Mouse (Mus musculus) limb, embryonic 13.5 days (tissue): Measurements from ENCODE around the gene Sh2d1b1. TPM values are rescaled to one million over a fixed set of nuclear protein-coding genes. Genes with fewer than 3 reads are reported as not detected.

ENCODE experiments used
- ATAC-seq: fragments of 200-750 bp; cut with Nextera tagmentation; 2 replicates; pipeline ENCODE4 v1.8.0; 2017; ENCODE audit warnings: low read depth, moderate number of reproducible peaks, moderate TSS enrichment; ENCODE audit not compliant: low FRiP score
- H3K27ac ChIP-seq: fragments of 300-500 bp; sonication (generic); 2 replicates; pipeline ENCODE4 v1.5.1; 2015; ENCODE audit warnings: inconsistent platforms, mild to moderate bottlenecking, moderate library complexity
- H3K27me3 ChIP-seq: fragments of 300-500 bp; sonication (generic); 2 replicates; pipeline ENCODE4 v1.6.1; 2015; ENCODE audit warnings: mild to moderate bottlenecking, inconsistent platforms
- H3K36me3 ChIP-seq: fragments of 300-500 bp; sonication (generic); 2 replicates; pipeline ENCODE4 v1.6.1; 2015; ENCODE audit warnings: inconsistent platforms, mild to moderate bottlenecking, moderate library complexity
- H3K4me1 ChIP-seq: fragments of 300-500 bp; sonication (generic); 2 replicates; pipeline ENCODE4 v1.6.1; 2015; ENCODE audit warnings: inconsistent platforms
- H3K4me2 ChIP-seq: fragments of 300-500 bp; sonication (generic); replicated peaks from 2 replicates; pipeline ENCODE4 v1.6.1; 2015; ENCODE audit warnings: inconsistent platforms, mild to moderate bottlenecking, moderate library complexity
- H3K4me3 ChIP-seq: fragments of 300-500 bp; sonication (generic); 2 replicates; pipeline ENCODE4 v1.5.1; 2015; ENCODE audit warnings: moderate library complexity, mild to moderate bottlenecking, inconsistent platforms
- H3K9ac ChIP-seq: fragments of 300-500 bp; sonication (generic); 2 replicates; pipeline ENCODE4 v1.6.1; 2015; ENCODE audit warnings: mild to moderate bottlenecking, inconsistent platforms
- H3K9me3 ChIP-seq: fragments of 300-500 bp; sonication (generic); 2 replicates; pipeline ENCODE4 v1.6.1; 2016; ENCODE audit warnings: inconsistent platforms
- WGBS: fragments of 180-500 bp; shearing (Covaris S2); methylation state at CpG from one replicate; pipeline ENCODE4 v1.1.7; 2015; 5-methylcytosine and 5-hydroxymethylcytosine counted together
- polyA plus RNA-seq: library from polyadenylated mRNA; unstranded; fragments of >200 nt; fragmentation: Nextera tagmentation; extraction: Ambion mirVana; gene quantifications from 2 replicates; pipeline ENCODE4 v1.2.1, GENCODE M21; 2015

Gene Sh2d1b1
- polyA plus RNA-seq, 1 experiment from 2014 or later: 0.09 TPM

DNA sequence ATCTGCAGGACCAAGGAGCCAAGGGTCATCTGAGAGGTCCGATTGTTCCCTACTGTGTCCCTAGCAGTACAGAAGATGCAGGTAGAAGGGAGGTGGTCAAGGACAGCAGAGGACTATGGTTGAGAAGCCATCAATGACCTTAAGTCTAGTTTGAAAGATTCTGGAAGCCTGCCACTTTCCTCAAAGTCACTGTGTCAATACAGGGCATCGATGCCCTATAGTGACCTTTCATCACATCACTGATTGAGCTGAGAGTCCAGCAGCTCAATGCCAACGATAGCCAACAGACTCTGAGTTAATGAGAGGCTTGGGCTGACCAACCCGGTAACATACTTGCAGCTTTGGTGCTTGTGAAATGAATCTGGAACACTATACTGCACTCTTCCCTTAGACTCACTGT is 48.2 kb downstream of the Sh2d1b1 start:
- Histone ChIP-seq H3K27ac (no peak overlapping the region), H3K27me3 (no peaks in the 10 kb centered on the region), H3K4me1 (no peaks in the 10 kb centered on the region), H3K4me3 (no peak overlapping the region), H3K36me3 (peaks cover 10% of the 10 kb centered on the region), H3K9me3 (no peaks in the 10 kb centered on the region), H3K9ac (no peak overlapping the region), H3K4me2 (no peak overlapping the region)
- ATAC-seq: no peak
- WGBS: 88% methylated on average over 4 of the region's 4 CpGs

DNA sequence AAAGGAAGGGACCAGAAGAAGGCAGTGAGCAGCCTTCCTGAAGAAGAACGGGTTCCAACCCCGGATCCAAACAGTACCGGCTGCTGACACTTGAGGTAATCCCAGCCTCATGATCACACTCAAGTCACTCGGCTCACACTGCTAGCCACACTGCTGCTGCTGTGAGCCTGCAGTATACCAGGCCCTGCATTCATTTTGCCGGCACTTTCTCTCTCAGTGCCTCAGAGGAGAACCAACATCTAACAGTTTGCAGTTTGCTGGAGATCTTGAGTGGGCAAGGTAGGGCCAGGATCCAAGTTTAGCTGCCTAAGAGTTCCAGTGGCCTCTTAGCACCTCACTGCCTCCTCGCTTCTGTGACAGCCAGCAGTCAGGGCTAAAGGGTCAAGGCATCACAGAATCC is 54.8 kb downstream of the Sh2d1b1 start:
- H3K4me3 ChIP-seq: no peak overlapping the region
- H3K9me3 ChIP-seq: no peaks in the 10 kb centered on the region
- 68% methylated on average over 6 of the region's 6 CpGs for WGBS
- H3K4me2 ChIP-seq: no peak overlapping the region
- no peaks in the 10 kb centered on the region for H3K27me3 ChIP-seq
- ATAC-seq: no peak
- peaks cover 6% of the 10 kb centered on the region; the same call in 1 of the 2 replicates for H3K36me3 ChIP-seq
- no peak overlapping the region for H3K27ac ChIP-seq
- H3K4me1 ChIP-seq: no peaks in the 10 kb centered on the region
- H3K9ac ChIP-seq: no peak overlapping the region; the same call in 1 of the 2 replicates

DNA sequence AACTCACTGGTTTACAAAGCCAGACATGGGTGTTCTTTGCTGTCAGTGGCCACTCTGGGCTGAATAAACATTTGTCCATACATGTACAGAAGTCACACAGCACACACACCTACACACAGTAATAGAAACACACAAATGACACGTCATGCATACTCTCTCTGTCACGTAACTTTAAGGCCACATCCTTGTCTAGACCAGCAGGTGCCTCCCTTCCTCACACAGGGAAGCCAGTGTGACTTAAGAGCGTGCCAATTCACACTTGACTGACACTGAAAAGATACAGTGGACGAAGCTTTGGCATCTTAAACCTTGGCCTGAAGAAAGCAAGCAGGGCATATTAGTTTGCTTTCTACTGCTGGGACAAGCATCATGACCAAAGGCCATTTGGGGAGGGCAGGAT is 55.7 kb downstream of the Sh2d1b1 start:
- ATAC-seq: no peak
- Histone ChIP-seq H3K9ac (no peak overlapping the region), H3K4me1 (no peaks in the 10 kb centered on the region), H3K36me3 (peaks cover 2% of the 10 kb centered on the region; the same call in 1 of the 2 replicates), H3K9me3 (no peaks in the 10 kb centered on the region), H3K27me3 (no peaks in the 10 kb centered on the region), H3K27ac (no peak overlapping the region), H3K4me2 (no peak overlapping the region), H3K4me3 (no peak overlapping the region)
- 88% methylated on average over 4 of the region's 4 CpGs for WGBS

Other genes with a start within 250 kb of the Sh2d1b1 start
- 115 and 122 TPM in 2 replicates for gene Ddr2, start 166.6 kb upstream of the Sh2d1b1 start, polyA plus RNA-seq
- gene Uap1, start 102.4 kb upstream of the Sh2d1b1 start, polyA plus RNA-seq: 70.7 and 77.8 TPM in 2 replicates
- 5.6 and 5.8 TPM in 2 replicates for gene Uhmk1, start 61.9 kb upstream of the Sh2d1b1 start, polyA plus RNA-seq
- gene Sh2d1b2, start 44.6 kb upstream of the Sh2d1b1 start, polyA plus RNA-seq: 0.05 TPM in 1 of 2 replicates, not detected in the other
- gene Gm7694, start 29.0 kb downstream of the Sh2d1b1 start, polyA plus RNA-seq: 4.8 and 5.6 TPM in 2 replicates
- 1.4 and 2.8 TPM in 2 replicates for gene Spata46, start 31.5 kb downstream of the Sh2d1b1 start, polyA plus RNA-seq